Mouse (Mus musculus) forelimb bud, embryonic 11.5 days (tissue): Measurements from ENCODE around the gene Itgb8.

Experiments
- DNase-seq: peaks from one replicate; pipeline ENCODE4 v3.0.0-alpha.2; 2012; ENCODE audit warnings: low read depth, low spot score

Itgb8 gene

DNA sequence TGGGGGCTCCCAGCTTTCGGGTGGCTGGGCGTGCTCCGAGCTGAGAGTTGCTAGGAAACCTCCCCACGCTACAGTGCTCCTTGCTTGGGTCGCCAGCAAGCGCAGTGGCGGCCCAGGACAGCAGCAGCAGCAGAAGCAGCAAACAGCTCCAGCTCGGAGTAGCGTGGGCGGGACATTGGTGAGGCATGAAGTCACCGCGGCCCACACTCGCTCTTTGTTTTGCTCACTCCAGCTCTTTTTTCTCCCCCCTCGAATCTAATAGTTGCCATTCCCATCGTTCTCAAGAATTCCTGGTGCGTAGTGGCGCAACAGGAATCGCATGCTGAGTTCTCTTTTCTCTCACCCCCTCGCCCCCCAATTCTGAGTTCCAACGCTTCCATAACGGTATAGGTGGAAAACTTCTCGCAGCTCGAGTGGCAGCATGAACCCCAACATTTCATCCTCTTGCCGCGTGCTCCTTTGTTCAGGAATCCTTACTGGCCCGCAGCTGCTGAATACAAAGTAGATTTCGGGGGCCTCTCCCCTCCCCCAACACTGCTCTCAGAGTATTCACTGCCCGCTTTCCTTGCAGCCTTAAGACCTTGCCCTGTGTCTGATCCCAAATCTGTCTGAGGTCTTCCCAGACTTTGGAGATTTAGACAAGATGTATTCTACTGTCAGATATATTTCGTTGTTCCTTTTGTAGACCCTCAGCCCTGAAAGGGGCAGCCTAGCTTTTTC lies at the start of gene Itgb8:
Gene Itgb8, minus strand, starts transcription at position 107 of the 720 bp plus-strand sequence.
- peak; percentile 81 for DNase-seq

GRCm38 (mm10) chr12:119276282-119276681 lies 37.7 kb upstream of the Itgb8 start:
- no peak for DNase-seq

DNA sequence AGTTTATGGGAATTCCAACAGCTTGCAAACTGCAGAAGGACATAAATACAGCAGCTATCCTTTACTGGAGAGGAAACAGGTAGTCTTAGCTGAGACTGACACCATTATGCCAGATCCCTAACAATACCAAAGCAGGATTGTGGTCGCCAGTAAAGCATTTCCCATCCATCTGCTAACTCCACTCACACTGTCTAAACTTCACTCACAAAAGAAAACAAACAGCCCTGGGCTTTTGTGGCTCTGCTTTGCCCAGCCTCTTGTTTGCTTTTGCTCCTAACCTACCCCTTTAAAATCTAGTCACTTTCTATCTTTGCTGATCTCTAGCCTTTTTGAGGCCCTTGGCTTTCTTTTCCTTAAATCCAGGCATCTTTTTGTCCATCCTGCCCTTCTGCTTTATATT lies 35.0 kb upstream of the Itgb8 start:
- no peak for DNase-seq

DNA sequence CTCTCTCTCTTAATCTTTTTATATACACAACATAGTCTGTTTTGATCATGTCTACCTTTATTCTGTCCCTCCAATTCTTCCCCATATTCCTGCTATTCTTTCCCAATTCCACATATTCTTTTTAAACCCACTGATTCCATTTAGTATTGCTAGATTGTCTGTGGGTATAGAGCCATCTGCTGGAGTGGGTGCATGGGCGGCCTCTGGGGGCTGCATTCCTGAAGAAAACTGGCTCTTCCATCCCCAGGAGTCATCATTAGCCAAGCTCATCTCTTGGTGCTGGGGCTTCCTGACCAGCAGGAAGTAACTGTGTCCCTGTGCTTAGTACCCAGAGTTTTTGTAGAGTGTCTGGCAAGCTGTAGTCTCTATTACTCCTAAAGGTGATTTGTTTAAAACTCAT lies 33.4 kb upstream of the Itgb8 start:
- DNase-seq, result no peak

- no peak for DNase-seq
These were observed 31.4 kb upstream of the Itgb8 start for GRCm38 (mm10) chr12:119270036-119270435.

DNA sequence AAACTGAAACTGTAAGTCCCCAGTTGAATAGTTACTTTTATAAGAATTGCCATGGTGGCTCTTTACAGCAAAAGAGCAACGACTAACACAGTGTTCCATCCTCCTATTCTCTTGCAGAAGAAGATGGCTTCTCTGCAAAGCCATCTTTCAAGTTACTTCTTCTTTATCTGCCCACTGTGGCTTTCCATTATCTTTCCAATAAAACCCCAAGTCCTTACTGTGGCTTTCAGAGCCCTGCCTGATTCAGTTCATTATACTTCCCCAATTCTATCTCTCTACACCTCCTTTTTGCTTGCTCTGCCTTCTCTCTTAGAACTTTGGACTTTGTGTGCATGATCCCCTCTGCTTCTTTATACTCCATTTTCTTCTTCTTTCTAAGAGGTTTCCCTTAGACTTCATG lies 30.1 kb upstream of the Itgb8 start:
- DNase-seq, result no peak

- no peak for DNase-seq
These were observed 25.9 kb upstream of the Itgb8 start for GRCm38 (mm10) chr12:119264506-119264905.

DNA sequence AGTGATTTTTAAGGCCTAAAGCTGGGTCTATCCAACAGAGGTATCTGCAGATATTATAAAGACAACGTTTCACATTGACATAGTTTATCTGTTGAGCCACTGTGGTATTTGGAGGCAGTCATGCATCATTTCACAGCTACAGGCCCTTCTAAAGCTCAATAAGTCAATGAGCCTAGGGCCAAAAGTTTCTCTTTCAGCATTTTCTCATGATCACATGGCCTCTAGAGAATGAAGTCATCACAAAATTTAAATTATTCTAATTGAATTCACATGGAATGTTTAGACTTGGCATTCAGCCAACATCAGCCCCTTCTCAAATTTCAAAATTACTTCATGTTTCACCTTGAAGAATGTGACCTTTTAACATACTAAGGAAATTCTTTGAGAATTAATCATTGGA lies 10.0 kb upstream of the Itgb8 start:
- peak; percentile 66 for DNase-seq

- DNase-seq, result no peak
These were observed 2.5 kb upstream of the Itgb8 start for GRCm38 (mm10) chr12:119241071-119241470.

- DNase-seq, result peak; percentile 65
These were observed 494 bp downstream of the Itgb8 start for GRCm38 (mm10) chr12:119237921-119238695.

DNA sequence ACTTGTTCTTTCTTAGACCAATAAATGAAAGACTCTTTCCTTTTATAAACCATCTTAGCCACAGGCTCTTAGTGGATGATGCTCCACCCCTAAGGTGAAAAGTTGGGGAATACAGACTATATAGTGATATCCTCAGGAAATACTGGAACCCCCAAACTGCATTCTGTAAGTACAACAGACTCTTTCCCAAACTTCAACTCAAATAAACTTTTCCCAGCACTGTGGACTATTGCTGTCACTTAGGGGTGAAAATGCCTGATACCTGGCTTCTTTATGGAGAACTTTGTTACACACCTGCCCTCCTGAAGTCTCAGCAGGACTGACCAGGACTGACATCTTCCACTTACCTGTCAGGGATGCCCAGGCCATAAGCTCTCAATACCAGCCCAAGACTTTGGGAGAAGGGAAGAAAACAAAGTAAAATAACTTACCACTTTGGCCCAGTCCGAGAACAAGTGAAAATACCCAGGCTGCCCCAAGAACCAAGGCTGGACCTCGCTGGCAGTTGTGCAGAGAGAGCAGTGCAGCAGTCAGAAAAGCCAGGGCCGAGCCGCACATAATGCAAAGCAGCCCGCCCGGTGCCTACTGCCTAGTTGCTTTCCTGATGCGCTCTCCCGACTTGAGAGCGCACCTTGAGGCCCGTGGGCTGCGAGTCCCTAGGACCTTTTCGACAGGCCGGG lies 1.2 kb downstream of the Itgb8 start:
- no peak for DNase-seq

DNA sequence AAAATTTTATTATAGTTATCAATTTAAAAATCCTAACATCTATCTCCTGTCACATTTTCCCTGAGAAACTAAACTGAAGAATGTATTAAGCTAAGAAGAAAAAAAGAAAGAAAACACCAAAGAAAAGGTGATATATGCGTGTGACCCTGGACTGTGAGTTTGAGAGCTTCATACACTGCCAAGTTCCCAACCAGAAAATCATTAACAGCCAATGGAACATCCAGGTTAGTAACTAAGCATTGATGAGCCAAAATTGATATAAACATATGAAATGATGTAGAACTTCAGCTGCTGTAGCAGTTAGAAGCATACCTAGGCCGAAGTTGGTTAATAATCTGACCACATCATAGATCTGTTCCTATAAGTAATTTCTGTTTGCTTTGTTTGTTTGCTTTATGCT lies 6.8 kb downstream of the Itgb8 start:
- no peak for DNase-seq

GRCm38 (mm10) chr12:119230444-119230843 lies 8.2 kb downstream of the Itgb8 start:
- DNase-seq, result no peak

DNA sequence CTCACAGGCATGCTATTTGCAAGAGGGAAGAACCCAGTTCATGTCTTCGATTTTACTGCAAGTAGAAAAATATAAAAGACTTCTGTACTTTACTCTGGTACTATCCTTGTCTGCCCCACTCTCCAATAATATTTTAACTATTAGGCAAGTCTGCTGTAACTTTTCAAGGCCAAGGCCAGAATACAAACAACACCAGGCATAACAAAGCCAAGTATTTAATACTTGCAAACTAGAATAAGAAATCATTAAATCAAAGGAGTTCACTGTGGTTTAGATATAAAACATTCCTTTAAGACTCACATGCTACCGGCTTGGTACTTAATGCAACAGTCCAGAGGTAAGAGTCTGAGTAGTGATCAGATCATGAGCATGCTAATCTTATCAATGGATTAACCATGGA lies 9.0 kb downstream of the Itgb8 start:
- no peak for DNase-seq

DNA sequence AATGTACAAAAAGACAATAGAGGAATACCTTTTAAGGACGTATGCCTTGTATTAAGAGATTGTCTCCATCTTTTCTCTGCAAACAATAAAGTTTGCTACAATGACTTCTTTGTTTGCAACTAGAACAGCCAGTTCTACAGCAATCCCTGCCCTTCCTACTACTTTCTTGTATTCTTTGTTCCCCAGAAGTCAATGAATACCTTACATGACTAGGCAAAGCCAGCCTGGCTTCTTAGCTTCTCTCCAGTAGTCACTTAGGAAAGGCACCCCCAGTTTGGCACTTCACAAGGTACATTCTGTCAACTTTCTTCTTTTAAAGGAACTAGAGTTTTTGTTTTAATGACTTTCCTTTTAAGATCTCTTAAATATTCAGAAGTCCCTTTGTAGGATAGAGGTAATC lies 10.7 kb downstream of the Itgb8 start:
- no peak for DNase-seq

DNA sequence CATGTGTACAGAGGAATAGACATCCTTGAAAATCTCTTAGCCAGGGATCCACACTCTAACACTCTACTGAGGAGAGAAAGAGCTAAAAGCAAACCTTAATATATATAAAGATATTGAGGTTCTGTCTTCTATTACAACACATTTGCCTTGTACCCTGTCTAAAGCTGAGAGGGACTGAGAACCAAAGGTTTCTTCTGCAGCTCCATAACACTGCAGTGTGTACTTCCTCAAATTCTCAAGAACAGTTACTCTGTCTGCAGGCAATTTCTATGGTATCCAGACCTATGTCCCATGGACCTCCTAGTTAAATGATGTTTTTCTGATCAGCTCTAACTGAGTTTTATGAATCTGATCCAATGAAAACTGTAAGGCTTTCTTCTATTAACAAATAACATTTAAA lies 13.9 kb downstream of the Itgb8 start:
- no peak for DNase-seq

DNA sequence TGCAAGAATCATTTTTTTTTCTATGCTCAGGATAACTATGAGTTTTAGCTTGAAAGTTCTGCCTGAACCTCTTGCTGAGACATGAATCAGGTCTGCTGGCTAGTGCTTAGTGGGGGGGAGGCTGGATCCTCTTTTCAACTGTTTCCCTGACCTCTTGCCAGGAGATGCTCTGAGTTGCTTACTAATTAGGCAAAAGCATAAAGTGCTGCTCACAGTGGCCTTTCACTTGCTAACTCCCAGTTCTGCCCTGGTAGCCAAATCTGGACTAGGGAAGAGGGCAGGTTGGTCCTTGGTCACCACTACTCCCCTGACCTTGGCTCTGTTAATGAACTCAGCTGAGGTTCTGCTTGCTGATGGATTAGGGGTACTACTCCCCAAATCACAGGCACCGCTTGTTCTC lies 19.2 kb downstream of the Itgb8 start:
- no peak for DNase-seq

DNA sequence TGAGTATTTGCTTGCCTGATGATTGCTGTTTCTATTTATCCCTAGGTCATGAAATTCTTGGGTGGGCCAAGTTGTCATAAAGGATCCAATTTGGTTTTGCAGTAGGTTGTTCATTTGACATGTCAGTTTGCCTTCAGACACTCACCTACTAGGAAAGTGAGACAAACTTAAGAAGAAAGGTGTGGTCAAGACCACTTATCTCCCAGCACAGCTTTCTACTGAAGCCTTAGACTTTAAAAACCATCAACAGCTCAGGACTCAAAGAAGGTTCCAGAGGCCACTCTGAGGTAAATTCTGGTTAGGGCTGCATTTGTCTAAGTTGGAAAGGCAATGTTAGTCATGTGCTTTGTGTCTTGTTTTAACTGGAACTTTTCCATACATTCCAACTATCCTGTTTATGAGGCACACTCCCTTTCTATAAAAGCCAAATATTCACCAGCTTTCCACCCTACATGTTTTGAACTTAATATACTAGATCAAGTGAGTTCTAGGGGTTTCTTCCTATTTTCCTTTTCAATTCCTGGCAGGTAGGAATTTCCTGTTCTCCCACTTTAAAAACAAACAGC lies 20.8 kb downstream of the Itgb8 start:
- no peak for DNase-seq

- DNase-seq, result no peak
These were observed 23.4 kb downstream of the Itgb8 start for GRCm38 (mm10) chr12:119215225-119215624.

GRCm38 (mm10) chr12:119211533-119211932 lies 27.1 kb downstream of the Itgb8 start:
- no peak for DNase-seq

- DNase-seq, result no peak
These were observed 28.0 kb downstream of the Itgb8 start for GRCm38 (mm10) chr12:119210590-119210989.

DNA sequence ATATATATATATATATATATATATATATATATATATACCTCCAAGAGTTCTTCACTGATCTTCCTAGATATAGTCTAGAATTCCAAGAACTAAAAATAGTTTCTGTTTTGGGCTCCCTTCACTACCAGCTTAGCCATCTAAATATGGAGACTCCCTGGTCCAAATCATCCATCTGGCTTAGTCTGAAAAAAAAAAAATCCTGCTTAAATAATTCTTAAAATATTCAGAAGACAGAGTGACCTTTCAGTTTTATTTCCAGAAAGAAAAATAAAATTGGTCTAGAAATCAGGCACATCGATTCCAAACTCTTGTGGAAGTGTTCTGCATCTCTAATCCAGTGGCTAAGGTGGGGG lies 28.6 kb downstream of the Itgb8 start:
- DNase-seq, result no peak
